Mouse (Mus musculus): ENCODE results near the gene Zfp800.

The Zfp800 gene

DNA sequence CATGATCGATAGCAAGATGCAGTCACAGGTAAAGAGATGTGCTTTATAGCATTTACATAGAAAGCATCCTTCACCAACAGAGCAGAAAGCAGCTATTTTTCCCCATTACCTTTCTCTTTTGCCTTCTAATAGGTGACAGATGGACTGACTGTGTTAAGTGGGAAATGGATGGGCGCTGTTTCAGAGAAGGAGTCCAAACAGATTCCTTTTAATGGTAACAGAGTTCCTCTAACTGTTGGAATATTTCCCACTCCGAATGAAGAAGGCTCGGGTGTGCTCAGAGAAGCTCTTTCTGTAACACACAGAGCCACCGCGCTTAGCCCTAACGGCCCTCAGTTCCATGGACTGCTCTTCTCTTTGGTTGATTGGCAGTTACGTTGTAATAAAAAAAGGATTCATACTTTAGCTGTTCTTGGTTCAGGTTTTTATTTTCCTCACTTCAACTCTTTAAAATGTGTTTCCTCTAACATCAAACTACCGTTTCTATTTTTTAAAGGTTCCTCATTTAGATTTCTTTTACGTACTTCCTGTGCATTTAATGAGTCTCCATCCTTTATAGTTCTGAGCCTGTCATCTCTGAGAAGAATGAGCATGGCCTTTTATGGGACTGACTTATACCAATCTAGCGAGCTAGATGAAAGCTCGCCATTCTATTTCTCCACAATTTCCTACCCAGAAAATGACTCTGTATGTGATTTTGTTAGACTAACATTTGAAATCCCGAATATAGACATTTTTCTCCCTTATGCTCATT, 78.8 kb downstream of the Zfp800 start:
- in situ Hi-C loops (cut with MboI, MseI): no loop called here

DNA sequence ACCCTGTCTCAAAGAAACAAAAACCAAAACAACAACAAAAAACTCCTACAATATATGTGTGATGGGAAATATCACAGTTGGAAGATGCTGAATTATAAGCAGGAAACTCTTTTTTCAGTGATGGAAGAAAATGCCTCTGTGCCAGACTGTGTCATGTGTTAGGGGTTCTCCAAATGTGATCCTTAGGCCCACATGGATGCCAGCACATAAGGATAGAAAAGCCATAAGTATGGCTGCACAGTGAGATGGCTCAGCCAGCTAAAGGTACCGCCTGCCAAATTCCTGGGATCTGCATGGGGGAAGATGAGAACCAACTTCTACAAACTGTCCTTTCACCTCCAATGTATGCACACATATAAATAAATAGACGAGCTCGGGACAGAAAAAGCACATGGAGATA, 82.6 kb downstream of the Zfp800 start:
- in situ Hi-C loops (cut with MboI, MseI): no loop called here

- in situ Hi-C loops (cut with MboI, MseI): no loop called here
Measured at GRCm38 (mm10) chr6:28312067-28312466, 85.7 kb downstream of the Zfp800 start.

DNA sequence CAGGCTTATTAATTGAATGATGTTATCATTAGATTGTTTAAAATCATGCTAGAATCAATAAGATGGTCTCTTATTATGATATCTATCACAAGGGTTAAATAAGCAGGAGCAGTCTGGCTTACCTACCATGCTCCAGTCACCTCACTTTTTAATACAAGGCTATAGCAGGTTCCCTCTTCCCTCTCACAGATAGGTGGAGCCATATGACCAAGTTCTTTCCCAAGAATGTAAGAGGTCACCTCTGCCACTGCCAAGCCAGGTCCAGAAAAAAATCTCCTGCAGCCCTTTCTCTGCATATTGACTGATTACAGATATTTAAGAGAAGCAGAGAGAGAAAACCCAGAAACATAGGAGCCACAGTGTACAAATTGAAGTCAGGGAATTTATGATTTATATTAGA, 88.1 kb downstream of the Zfp800 start:
- in situ Hi-C loops (cut with MboI, MseI): loop anchor here in 1 of 2 experiments (5.0 kb wide), 1 partner anchor 82 kb away; no protein-coding TSS in a partner anchor

DNA sequence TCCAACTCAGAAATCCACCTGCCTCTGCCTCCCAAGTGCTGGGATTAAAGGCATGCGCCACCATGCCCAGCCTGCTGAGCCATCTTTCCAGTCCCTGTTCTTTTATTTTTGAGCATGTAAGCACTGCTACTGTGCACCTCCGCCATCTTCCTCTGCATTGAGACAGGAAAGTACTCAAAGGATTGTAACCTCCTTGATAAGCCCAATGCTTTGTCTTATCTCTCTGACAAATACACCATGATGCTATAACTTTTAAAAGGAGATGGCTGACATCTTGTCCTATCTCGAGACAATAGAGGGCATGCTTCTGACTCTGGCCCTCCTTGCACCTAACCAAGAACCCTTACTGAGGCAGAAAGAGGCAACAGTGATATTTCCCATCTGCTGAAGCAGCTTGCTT, 88.9 kb downstream of the Zfp800 start:
- in situ Hi-C loops (cut with MboI, MseI): loop anchor here in 1 of 2 experiments (5.0 kb wide), 1 partner anchor 82 kb away; no protein-coding TSS in a partner anchor

DNA sequence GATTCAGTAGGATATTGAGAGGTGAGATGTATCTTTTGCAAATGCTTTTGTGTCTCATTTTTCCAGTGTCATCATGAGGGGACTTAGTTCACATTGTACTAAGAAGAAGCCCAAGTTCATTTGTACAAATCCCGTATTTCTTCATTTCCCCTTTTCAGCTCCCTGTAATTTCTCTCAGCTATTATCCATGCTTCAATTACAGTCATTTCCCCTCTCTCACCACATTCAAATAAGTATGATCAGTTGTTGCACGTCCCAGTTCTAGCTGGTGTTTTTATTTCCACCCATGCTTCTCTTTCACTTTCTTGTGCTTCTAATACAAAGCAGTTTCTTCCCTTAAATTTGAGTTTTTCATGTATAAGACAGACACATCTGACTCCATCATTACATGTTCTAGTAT, 91.1 kb downstream of the Zfp800 start:
- in situ Hi-C loops (cut with MboI, MseI): loop anchor here in 1 of 2 experiments (5.0 kb wide), 1 partner anchor 79 kb away; no protein-coding TSS in a partner anchor

DNA sequence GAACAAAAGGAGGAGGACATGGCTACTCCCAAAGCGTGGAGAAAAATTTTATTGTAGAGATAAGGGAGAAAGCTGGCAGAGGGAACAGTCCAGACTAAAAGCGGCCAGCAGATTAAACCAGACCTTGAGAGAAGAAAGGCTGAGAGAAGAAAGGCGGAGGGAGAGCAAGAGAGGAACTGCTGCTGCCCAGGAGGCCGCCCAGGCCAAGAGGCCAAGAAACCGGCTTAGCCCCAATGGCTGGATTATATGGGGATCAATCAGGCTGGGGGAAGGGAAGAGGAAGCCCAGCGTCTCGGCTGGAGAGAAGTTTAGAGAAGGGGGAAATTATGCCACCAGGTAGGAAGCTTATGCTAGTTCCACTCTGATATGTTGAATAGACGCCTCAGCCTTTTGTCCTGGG, 101.5 kb downstream of the Zfp800 start:
- in situ Hi-C loops (cut with MboI, MseI): no loop called here

DNA sequence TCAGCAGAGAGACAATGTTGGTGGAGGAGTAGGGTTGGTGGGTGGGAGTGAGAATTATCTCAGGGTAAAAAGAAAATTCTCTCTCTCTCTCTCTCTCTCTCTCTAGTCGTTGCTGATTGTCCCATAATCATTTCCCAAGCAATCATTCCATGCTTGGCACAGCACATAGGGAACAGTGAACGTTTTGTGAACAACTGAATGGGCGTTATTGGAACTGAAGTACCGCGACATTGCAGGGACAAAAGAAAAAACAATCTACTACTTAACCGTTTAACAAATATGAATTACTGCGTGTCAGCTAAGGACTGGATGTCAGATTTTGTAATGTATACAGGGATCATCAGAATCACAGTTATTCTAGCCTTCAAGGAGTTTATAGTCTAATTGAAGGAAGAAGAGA, 102.2 kb downstream of the Zfp800 start:
- in situ Hi-C loops (cut with MboI, MseI): no loop called here

GRCm38 (mm10) chr6:28292810-28293209, 105.0 kb downstream of the Zfp800 start:
- in situ Hi-C loops (cut with MboI, MseI): no loop called here

GRCm38 (mm10) chr6:28279886-28280285, 117.9 kb downstream of the Zfp800 start:
- in situ Hi-C loops (cut with MboI, MseI): loop anchor here in 1 of 2 experiments (5.0 kb wide), 1 partner anchor 52 kb away; no protein-coding TSS in a partner anchor

DNA sequence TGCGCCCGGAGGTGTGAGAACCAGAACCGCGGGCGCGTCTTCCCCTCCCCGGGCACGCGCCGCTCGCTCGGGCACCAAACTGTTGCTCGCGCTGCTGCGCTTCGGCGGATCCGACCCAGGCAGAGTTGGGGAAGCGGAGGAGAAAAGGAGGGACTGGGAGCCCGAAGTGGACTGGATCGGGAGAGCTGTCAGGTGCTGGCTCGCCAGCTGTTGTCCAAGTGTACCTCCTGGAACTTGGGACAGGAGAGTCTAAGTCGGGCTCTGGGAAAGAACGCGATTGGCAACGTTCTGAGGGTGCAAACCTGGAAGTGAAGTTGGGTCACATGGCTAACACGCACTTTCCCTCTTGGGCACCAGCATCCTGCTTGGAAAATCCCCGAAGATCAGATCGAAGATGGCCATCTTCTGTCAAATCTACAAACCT, 135.6 kb downstream of the Zfp800 start:
- in situ Hi-C loops (cut with MboI, MseI): no loop called here

DNA sequence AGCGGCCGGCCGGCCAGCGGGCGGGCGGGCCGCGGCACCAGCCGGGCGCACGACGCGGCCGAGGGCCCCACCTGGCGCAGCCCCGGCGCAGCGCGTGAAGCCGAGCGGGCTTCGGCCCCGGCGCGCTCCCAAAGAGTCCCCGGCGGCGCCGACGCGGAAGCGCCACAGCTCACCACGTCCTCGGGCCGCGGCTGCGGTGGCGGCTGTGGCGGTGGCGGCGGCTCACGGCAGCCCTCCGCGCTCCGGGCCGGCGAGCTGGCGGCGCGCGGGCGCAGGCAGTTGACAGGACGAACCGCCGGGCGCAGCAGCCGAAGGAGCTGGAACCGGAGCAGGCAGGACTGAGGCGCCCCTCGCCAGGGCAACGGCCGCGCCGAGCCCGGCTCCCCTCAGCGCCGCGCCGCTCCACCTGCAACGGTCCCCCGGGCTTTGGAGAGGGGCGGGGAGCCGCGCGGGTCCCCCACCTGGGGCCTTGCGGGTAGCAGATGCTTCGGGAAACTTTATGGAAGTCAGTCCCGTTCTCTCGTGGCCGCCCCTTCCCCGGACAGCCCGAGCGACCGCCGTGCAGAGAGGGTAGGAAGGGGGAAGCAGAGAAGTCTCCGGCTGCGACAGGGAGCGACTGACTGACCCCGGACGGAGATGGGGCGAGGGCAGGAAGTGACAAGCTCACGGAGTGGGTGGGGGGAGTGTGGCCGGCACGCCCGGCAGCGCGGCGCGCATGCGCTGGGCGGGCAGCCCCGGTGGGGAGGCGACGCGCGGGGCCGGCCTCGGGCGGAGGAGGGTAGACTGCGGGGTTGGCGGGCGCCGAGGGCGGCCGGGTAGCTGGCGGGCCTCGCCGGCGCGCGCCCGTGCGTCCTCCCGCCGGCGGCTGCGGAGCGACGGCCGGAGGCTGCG, 136.3 kb downstream of the Zfp800 start:
- in situ Hi-C loops (cut with MboI, MseI): no loop called here

GRCm38 (mm10) chr6:28260425-28261191, 137.2 kb downstream of the Zfp800 start:
- in situ Hi-C loops (cut with MboI, MseI): no loop called here

- in situ Hi-C loops (cut with MboI, MseI): no loop called here
Measured at GRCm38 (mm10) chr6:28259750-28260149, 138.1 kb downstream of the Zfp800 start.

GRCm38 (mm10) chr6:28258440-28258839, 139.4 kb downstream of the Zfp800 start:
- in situ Hi-C loops (cut with MboI, MseI): no loop called here

DNA sequence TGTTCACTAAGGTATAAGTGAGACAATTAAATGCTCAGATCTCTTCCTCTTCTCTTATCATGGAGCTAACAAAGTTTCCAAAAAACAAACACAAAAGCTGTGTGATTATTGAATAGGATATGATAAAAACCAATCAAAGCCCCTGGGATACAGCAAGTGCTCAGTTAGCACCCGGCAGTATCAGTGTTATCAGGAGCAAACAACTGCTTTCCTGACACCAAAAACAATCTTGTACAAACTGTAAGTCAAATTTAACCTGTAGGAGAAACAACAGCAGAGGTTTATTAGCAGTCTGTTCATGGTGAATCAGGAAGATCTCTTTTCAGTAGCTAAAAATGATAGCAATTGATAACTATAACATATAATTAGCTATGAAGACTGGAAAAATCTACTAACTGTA, 140.0 kb downstream of the Zfp800 start:
- in situ Hi-C loops (cut with MboI, MseI): no loop called here

GRCm38 (mm10) chr6:28252790-28253189, 145.0 kb downstream of the Zfp800 start:
- in situ Hi-C loops (cut with MboI, MseI): no loop called here

DNA sequence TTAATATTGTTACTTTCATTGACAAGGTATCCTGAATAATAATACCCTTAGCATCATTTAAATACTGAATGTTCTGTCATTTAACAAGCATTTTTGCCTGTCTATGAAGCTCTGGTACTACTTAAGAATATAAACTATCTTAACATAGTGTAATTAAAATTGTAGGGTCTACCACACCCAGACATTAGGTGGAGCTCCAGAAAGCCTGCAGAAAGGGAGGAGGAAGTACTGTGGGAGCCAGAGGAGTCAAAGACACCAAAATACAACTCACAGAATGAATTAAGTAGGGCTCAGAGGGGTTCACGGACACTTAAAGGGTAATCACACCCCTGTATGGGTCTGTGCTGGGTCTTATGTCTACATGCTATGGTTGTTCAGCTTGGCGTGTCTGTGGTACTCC, 149.6 kb downstream of the Zfp800 start:
- in situ Hi-C loops (cut with MboI, MseI): no loop called here

- in situ Hi-C loops (cut with MboI, MseI): no loop called here
Measured at GRCm38 (mm10) chr6:28232618-28233361, 165.0 kb downstream of the Zfp800 start.

DNA sequence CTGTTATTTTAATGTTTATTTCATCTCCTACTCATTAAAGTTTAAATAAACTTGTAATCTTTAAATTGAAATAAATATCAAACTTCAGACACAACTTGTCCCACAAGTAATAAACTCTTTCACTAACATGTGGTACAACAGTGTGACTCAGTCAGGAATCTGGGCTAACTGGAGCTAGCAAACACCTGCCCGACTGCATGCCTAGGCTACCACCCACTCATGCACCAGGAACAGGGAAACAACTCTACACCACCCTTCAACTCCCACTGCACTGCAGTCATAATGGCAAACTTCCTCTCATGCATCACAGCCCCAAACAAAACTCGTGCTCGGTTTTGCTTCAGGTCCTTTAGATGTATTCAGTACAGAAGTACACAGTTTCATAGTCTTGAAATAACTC, 169.7 kb downstream of the Zfp800 start:
- in situ Hi-C loops (cut with MboI, MseI): loop anchor here in 1 of 2 experiments (5.0 kb wide), 1 partner anchor 79 kb away; no protein-coding TSS in a partner anchor

GRCm38 (mm10) chr6:28221017-28221416, 176.8 kb downstream of the Zfp800 start:
- in situ Hi-C loops (cut with MboI, MseI): no loop called here

All from T-helper 17 cell (primary cell).